Mouse (Mus musculus) A20 (cell line): ENCODE results near the gene 4921524J17Rik.

Source experiments
- DNase-seq: peaks from one replicate; pipeline ENCODE4 v3.0.0-alpha.2; 2011; ENCODE audit warnings: low read depth, low spot score

The 4921524J17Rik gene

GRCm38 (mm10) chr8:85432168-85433016, at the start of gene 4921524J17Rik:
Gene 4921524J17Rik (minus strand): TSS chr8:85432833.
- peak; percentile 98 for DNase-seq

- no peak for DNase-seq
Measured at GRCm38 (mm10) chr8:85482427-85482826, 49.8 kb upstream of the 4921524J17Rik start.

- DNase-seq, result no peak
Measured at GRCm38 (mm10) chr8:85481900-85482299, 49.3 kb upstream of the 4921524J17Rik start.

- no peak for DNase-seq
Measured at GRCm38 (mm10) chr8:85479710-85480109, 47.1 kb upstream of the 4921524J17Rik start.

- no peak for DNase-seq
Measured at GRCm38 (mm10) chr8:85478397-85478796, 45.8 kb upstream of the 4921524J17Rik start.

GRCm38 (mm10) chr8:85476970-85477545, 44.4 kb upstream of the 4921524J17Rik start:
- no peak for DNase-seq

GRCm38 (mm10) chr8:85474924-85475323, 42.3 kb upstream of the 4921524J17Rik start:
- no peak for DNase-seq

- no peak for DNase-seq
Measured at GRCm38 (mm10) chr8:85473246-85473645, 40.6 kb upstream of the 4921524J17Rik start.

GRCm38 (mm10) chr8:85472800-85473199, 40.2 kb upstream of the 4921524J17Rik start:
- DNase-seq, result no peak

GRCm38 (mm10) chr8:85470753-85471152, 38.1 kb upstream of the 4921524J17Rik start:
- no peak for DNase-seq

- no peak for DNase-seq
Measured at GRCm38 (mm10) chr8:85466056-85466455, 33.4 kb upstream of the 4921524J17Rik start.

- DNase-seq, result no peak
Measured at GRCm38 (mm10) chr8:85464316-85464715, 31.7 kb upstream of the 4921524J17Rik start.

- no peak for DNase-seq
Measured at GRCm38 (mm10) chr8:85462441-85462840, 29.8 kb upstream of the 4921524J17Rik start.

- DNase-seq, result peak; percentile 45
Measured at GRCm38 (mm10) chr8:85461377-85461776, 28.7 kb upstream of the 4921524J17Rik start.

GRCm38 (mm10) chr8:85460804-85461203, 28.2 kb upstream of the 4921524J17Rik start:
- DNase-seq, result no peak

- DNase-seq, result no peak
Measured at GRCm38 (mm10) chr8:85459582-85459981, 26.9 kb upstream of the 4921524J17Rik start.

- peak; percentile 84 for DNase-seq
Measured at GRCm38 (mm10) chr8:85456536-85456935, 23.9 kb upstream of the 4921524J17Rik start.

- DNase-seq, result no peak
Measured at GRCm38 (mm10) chr8:85454750-85455149, 22.1 kb upstream of the 4921524J17Rik start.

- no peak for DNase-seq
Measured at GRCm38 (mm10) chr8:85453256-85453655, 20.6 kb upstream of the 4921524J17Rik start.

GRCm38 (mm10) chr8:85452328-85452727, 19.7 kb upstream of the 4921524J17Rik start:
- DNase-seq, result no peak

- no peak for DNase-seq
Measured at GRCm38 (mm10) chr8:85450335-85450734, 17.7 kb upstream of the 4921524J17Rik start.

GRCm38 (mm10) chr8:85445936-85446685, 13.5 kb upstream of the 4921524J17Rik start:
- DNase-seq, result no peak
